Mouse (Mus musculus): ENCODE results near the gene Exosc3. TPM values are rescaled to one million over a fixed set of nuclear protein-coding genes. Genes with fewer than 3 reads are reported as not detected.

Exosc3 gene
- polyA plus RNA-seq, 1 experiment from 2014 or later: 90.6 TPM

DNA sequence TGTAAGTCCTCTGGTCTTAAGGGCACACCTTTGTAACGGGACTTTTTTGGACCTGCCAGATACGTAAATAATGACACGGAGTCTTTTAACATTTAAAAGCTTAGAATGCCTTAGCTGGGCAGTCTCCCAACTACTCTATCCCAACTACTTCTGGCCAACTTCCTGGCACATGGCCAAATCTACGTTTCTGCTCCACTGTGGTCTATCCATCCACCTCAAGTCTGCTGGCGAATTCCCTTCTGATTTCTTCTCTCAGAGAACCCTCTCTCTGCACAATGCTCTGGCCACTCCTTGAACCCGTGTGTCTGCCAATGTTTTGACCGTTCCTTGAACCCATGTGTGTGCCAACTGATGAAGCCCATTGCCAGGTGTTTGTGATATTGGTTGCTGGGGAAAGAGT lies 11.4 kb downstream of the Exosc3 start:
- no peaks in the 10 kb centered on the region for H3K27me3 ChIP-seq
- H3K4me2 ChIP-seq: no peak overlapping the region
- no peak for ATAC-seq (replicated peaks; ENCODE audit: low FRiP score)
- no peaks in the 10 kb centered on the region for H3K9me3 ChIP-seq (replicated peaks)
- no peaks in the 10 kb centered on the region for H3K4me1 ChIP-seq
- WGBS: 78% methylated on average over 7 of the region's 7 CpGs
- no peak overlapping the region for H3K9ac ChIP-seq
- H3K27ac ChIP-seq: no peak overlapping the region
- H3K36me3 ChIP-seq: no peaks in the 10 kb centered on the region
- no peak overlapping the region for H3K4me3 ChIP-seq (replicated peaks)

GRCm38 (mm10) chr4:45320159-45320816 lies 22.2 kb downstream of the Exosc3 start:
- Histone ChIP-seq H3K9ac (peak overlapping the region; percentile 88), H3K36me3 (peaks cover 32% of the 10 kb centered on the region), H3K9me3 (replicated peaks) (no peaks in the 10 kb centered on the region), H3K4me3 (replicated peaks) (peak overlapping the region; percentile 90), H3K4me1 (peaks cover 16% of the 10 kb centered on the region), H3K27ac (peak overlapping the region; percentile 95), H3K27me3 (peaks cover 27% of the 10 kb centered on the region), H3K4me2 (peak overlapping the region; percentile 67)
- ATAC-seq (replicated peaks; ENCODE audit: low FRiP score): peak; percentile 88
- WGBS: under 1% methylated on average over 54 of the region's 56 CpGs

GRCm38 (mm10) chr4:45311056-45311455 lies 31.5 kb downstream of the Exosc3 start:
- Histone ChIP-seq H3K36me3 (peaks cover 70% of the 10 kb centered on the region), H3K9ac (no peak overlapping the region), H3K4me1 (no peaks in the 10 kb centered on the region), H3K9me3 (replicated peaks) (no peaks in the 10 kb centered on the region), H3K27me3 (no peaks in the 10 kb centered on the region), H3K4me3 (replicated peaks) (no peak overlapping the region), H3K27ac (no peak overlapping the region), H3K4me2 (no peak overlapping the region)
- no peak for ATAC-seq (replicated peaks; ENCODE audit: low FRiP score)
- 97% methylated on average over 2 of the region's 2 CpGs for WGBS

GRCm38 (mm10) chr4:45308606-45309005 lies 33.9 kb downstream of the Exosc3 start:
- Histone ChIP-seq H3K4me2 (no peak overlapping the region), H3K36me3 (peaks cover 73% of the 10 kb centered on the region), H3K4me3 (replicated peaks) (no peak overlapping the region), H3K9me3 (replicated peaks) (no peaks in the 10 kb centered on the region), H3K4me1 (no peaks in the 10 kb centered on the region), H3K9ac (no peak overlapping the region), H3K27ac (no peak overlapping the region), H3K27me3 (no peaks in the 10 kb centered on the region)
- WGBS: 85% methylated on average over 6 of the region's 6 CpGs
- no peak for ATAC-seq (replicated peaks; ENCODE audit: low FRiP score)

DNA sequence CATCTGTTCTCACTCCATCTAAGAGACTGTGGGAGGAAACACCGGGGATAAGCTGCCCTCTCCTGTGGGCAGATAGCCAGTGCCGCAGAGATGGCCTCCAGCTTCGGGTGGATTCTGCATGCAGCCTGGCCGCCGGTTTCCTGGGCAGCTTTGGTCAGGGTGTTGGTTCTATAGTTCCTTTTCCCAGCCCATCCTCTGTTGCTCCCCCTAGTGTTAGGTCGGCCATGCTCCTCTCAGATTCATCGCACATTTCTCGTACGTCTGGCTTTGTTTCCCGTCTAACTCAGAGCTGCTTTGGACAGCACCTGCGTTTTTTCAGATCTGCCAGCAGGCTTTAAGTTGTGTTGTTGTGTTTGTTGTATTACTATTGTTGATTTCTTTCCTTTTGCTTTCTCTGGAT lies 34.5 kb downstream of the Exosc3 start:
- H3K27me3 ChIP-seq: no peaks in the 10 kb centered on the region
- no peak overlapping the region for H3K4me2 ChIP-seq
- peaks cover 75% of the 10 kb centered on the region for H3K36me3 ChIP-seq
- no peak overlapping the region for H3K4me3 ChIP-seq (replicated peaks)
- WGBS: 40% methylated on average over 11 of the region's 11 CpGs
- no peaks in the 10 kb centered on the region for H3K4me1 ChIP-seq
- H3K27ac ChIP-seq: no peak overlapping the region
- no peak overlapping the region for H3K9ac ChIP-seq
- H3K9me3 ChIP-seq (replicated peaks): no peaks in the 10 kb centered on the region
- ATAC-seq (replicated peaks; ENCODE audit: low FRiP score): no peak

GRCm38 (mm10) chr4:45305536-45305935 lies 37.0 kb downstream of the Exosc3 start:
- no peaks in the 10 kb centered on the region for H3K27me3 ChIP-seq
- H3K9ac ChIP-seq: no peak overlapping the region
- no peak overlapping the region for H3K4me3 ChIP-seq (replicated peaks)
- H3K4me2 ChIP-seq: no peak overlapping the region
- H3K9me3 ChIP-seq (replicated peaks): no peaks in the 10 kb centered on the region
- H3K4me1 ChIP-seq: no peaks in the 10 kb centered on the region
- WGBS: 93% methylated on average over 14 of the region's 14 CpGs
- ATAC-seq (replicated peaks; ENCODE audit: low FRiP score): no peak
- peaks cover 82% of the 10 kb centered on the region for H3K36me3 ChIP-seq
- H3K27ac ChIP-seq: no peak overlapping the region

DNA sequence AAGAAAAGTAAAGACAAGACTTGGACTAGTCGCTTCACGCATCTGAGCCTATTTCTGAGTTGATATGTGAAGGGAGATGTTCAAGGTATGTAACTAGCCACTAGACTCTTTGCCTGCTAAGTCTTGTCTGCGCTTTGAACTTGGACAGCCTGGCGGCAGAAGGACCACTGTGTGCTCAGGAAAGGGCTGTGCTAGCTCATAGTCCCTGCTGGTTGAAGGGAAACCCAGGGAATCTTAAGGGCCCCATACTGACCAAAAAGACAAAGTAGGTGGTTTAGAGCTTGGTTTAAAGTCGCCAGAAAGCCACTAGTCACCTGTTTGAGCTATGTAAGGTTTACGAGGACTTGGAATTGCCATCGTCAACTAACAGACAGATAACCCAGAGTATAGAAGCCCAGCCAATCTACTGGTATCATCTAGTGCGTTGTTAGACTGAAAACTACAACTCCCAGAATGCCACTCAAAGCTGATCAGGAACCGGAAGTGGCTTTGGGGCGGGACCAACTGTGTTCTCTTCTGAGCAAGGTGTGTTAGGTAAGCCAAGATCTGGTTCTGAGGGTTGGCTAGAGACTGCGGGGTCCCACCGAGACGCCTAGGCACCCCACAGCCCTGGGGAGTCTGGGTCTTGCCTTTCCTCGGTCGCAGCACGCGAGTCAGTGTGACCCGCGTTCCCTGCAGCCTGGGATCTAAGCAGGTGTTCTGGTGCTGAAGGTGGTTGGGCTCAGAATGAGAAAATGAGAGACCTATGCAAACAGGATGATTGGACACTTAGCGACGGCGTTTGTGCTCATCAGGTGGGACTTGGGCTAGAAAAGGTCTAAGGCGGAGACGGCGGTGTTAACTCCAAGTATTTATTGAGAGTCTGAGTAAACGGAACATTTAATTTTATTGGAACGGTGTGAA lies 45.6 kb downstream of the Exosc3 start, which contains the start of gene Trmt10b:
Gene Trmt10b (plus strand): TSS at position 466 of the 903 bp plus-strand sequence.
- peak; percentile 75 for ATAC-seq (replicated peaks; ENCODE audit: low FRiP score)
- 20% methylated on average over 27 of the region's 27 CpGs for WGBS
- H3K4me1 ChIP-seq: peaks cover 10% of the 10 kb centered on the region

DNA sequence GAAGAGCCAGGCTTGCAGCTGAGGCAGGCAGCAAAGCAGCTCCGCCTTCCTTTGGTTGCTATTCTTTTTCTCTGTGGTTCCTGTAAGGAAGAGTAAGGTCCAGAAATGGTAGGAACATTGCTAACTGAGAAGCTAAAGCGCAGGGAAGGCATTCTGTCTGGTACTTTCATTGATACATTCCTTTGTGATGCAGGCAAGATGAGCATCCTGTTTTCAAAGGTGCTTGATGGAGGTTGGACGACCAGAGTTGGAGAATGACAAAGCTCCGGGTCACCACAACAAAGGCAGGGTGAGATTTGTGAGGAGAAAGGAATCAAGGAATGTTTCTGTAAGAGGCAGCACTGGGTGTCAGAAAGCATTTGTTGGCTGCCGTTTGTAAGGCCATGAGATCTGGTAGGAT lies 54.6 kb downstream of the Exosc3 start:
- Histone ChIP-seq H3K27ac (no peak overlapping the region), H3K4me1 (peaks cover 9% of the 10 kb centered on the region), H3K4me2 (no peak overlapping the region), H3K27me3 (no peaks in the 10 kb centered on the region), H3K36me3 (no peaks in the 10 kb centered on the region), H3K9me3 (replicated peaks) (no peaks in the 10 kb centered on the region), H3K4me3 (replicated peaks) (no peak overlapping the region), H3K9ac (no peak overlapping the region)
- ATAC-seq (replicated peaks; ENCODE audit: low FRiP score): no peak
- WGBS: 86% methylated on average over 5 of the region's 5 CpGs

More for the DNA sequence above, 45.6 kb downstream of the Exosc3 start, which contains the start of gene Trmt10b:
- H3K36me3 ChIP-seq: peaks cover 19% of the 10 kb centered on the region
- peak within 1 kb of the TSS; percentile 87 for H3K4me3 ChIP-seq (replicated peaks)
- H3K27ac ChIP-seq: no peak within 1 kb of the TSS
- no peaks in the 10 kb centered on the region for H3K9me3 ChIP-seq (replicated peaks)
- H3K27me3 ChIP-seq: no peaks in the 10 kb centered on the region
- peak within 1 kb of the TSS; percentile 81 for H3K4me2 ChIP-seq
- H3K9ac ChIP-seq: peak within 1 kb of the TSS; percentile 70

DNA sequence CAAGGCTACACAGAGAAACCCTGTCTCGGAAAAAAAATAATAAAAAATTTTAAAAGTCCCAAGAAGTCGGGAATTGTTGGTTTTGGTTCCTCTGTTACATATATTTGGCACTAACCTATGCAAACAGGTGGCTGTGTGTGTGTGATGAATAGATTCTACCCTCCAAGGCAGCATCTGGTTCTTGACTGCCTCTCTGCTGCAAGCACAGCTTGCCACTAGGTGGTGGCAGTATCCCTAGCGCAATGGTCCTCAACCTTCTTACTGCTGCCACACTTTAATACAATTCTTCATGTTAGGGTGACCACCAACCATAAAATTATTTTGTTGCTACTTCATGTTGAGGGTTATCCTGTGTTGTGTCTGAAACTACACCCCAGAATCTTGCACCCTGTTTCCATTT lies 56.2 kb downstream of the Exosc3 start:
- Histone ChIP-seq H3K9ac (no peak overlapping the region), H3K36me3 (no peaks in the 10 kb centered on the region), H3K27ac (no peak overlapping the region), H3K27me3 (no peaks in the 10 kb centered on the region), H3K9me3 (replicated peaks) (no peaks in the 10 kb centered on the region), H3K4me2 (no peak overlapping the region), H3K4me3 (replicated peaks) (no peak overlapping the region), H3K4me1 (peaks cover 9% of the 10 kb centered on the region)
- 48% methylated on average over 3 of the region's 3 CpGs for WGBS
- no peak for ATAC-seq (replicated peaks; ENCODE audit: low FRiP score)

GRCm38 (mm10) chr4:45279981-45280548 lies 62.5 kb downstream of the Exosc3 start:
- Histone ChIP-seq H3K36me3 (no peaks in the 10 kb centered on the region), H3K4me2 (no peak overlapping the region), H3K4me1 (peaks cover 2% of the 10 kb centered on the region; the same call in 1 of the 2 replicates), H3K9me3 (replicated peaks) (no peaks in the 10 kb centered on the region), H3K27ac (no peak overlapping the region), H3K4me3 (replicated peaks) (no peak overlapping the region), H3K27me3 (no peaks in the 10 kb centered on the region), H3K9ac (no peak overlapping the region)
- ATAC-seq (replicated peaks; ENCODE audit: low FRiP score): peak; percentile 76; the same call in 1 of the 2 replicates
- 15% methylated on average over 4 of the region's 4 CpGs for WGBS

DNA sequence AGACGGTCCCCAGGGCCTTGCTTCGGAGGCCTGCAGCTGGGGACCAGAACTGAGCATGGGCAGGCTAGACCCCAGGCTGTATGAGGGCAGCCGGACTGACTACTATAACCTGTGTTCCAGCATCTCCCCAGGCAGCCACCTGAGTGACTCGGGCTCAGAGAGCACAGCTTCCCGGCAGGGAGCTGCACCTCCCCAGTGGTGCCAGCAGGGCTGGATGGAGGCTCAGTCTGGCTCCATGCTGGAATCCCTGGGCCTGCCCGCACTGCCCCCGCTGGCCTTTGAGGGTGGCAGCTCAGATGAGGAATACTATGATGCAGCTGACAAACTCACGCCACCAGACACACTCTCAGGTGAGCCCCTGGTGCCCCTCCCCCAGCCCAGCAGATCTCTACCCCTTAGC lies 63.2 kb downstream of the Exosc3 start:
- Histone ChIP-seq H3K36me3 (no peaks in the 10 kb centered on the region), H3K4me3 (replicated peaks) (no peak overlapping the region), H3K4me1 (no peaks in the 10 kb centered on the region), H3K27ac (no peak overlapping the region), H3K27me3 (no peaks in the 10 kb centered on the region), H3K9ac (no peak overlapping the region), H3K9me3 (replicated peaks) (no peaks in the 10 kb centered on the region), H3K4me2 (no peak overlapping the region)
- 0 out of 2 replicates have a peak, but pooled peaks have one; percentile 15 for ATAC-seq (replicated peaks; ENCODE audit: low FRiP score)
- WGBS: 51% methylated on average over 8 of the region's 8 CpGs

- H3K9me3 ChIP-seq (replicated peaks): no peaks in the 10 kb centered on the region
- H3K27ac ChIP-seq: no peak overlapping the region
- no peak overlapping the region for H3K9ac ChIP-seq
- ATAC-seq (replicated peaks; ENCODE audit: low FRiP score): no peak
- 67% methylated on average over 8 of the region's 8 CpGs for WGBS
- no peaks in the 10 kb centered on the region for H3K27me3 ChIP-seq
- H3K4me2 ChIP-seq: no peak overlapping the region
- H3K4me3 ChIP-seq (replicated peaks): no peak overlapping the region
- H3K36me3 ChIP-seq: no peaks in the 10 kb centered on the region
- peaks cover 7% of the 10 kb centered on the region for H3K4me1 ChIP-seq
Measured at GRCm38 (mm10) chr4:45275770-45276169, 66.8 kb downstream of the Exosc3 start.
